Mouse (Mus musculus) erythroblast, embryonic 14.5 days (primary cell): ENCODE measurements at regions not wholly inside any gene's neighbourhood (a gene's known extent, or its start where the extent isn't known, plus 50 kb on each side); places are given as distances from the start of the nearest gene placed in this dataset.

Experiments
- H3K27me3 ChIP-seq: 2 replicates; pipeline ENCODE4 v1.6.1; 2012; ENCODE audit warnings: inconsistent platforms; ENCODE audit not compliant: control insufficient read depth
- H3K36me3 ChIP-seq: 2 replicates; pipeline ENCODE4 v1.6.1; 2012; ENCODE audit warnings: mild to moderate bottlenecking, inconsistent platforms; ENCODE audit not compliant: control insufficient read depth
- H3K4me1 ChIP-seq: 2 replicates; pipeline ENCODE4 v1.6.1; 2012; ENCODE audit warnings: inconsistent platforms; ENCODE audit not compliant: control insufficient read depth
- H3K4me3 ChIP-seq: replicated peaks from 2 replicates; pipeline ENCODE3; 2012; ENCODE audit warnings: moderate library complexity, mild to moderate bottlenecking, inconsistent platforms
- H3K9me3 ChIP-seq: 2 replicates; pipeline ENCODE4 v1.6.1; 2012; ENCODE audit warnings: low read length, inconsistent platforms, mixed read lengths; ENCODE audit not compliant: control insufficient read depth
- GATA1 ChIP-seq: IDR thresholded peaks from 2 replicates; pipeline ENCODE4 v1.6.1; 2012; ENCODE audit warnings: low read length, inconsistent platforms, mixed read lengths
- TAL1 ChIP-seq: IDR thresholded peaks from 3 replicates; pipeline ENCODE4 v1.6.1; 2012; ENCODE audit warnings: low read length, inconsistent platforms, mixed read lengths

- no peaks in the 10 kb centered on the region for H3K9me3 ChIP-seq
- H3K4me1 ChIP-seq, result no peaks in the 10 kb centered on the region
- H3K27me3 ChIP-seq, result no peaks in the 10 kb centered on the region
- no peaks in the 10 kb centered on the region for H3K36me3 ChIP-seq
- TF ChIP-seq TAL1, result no peak
- TF ChIP-seq GATA1, result no peak
- no peak overlapping the region for H3K4me3 ChIP-seq
Measured at GRCm38 (mm10) chr8:92217521-92217920, 139.9 kb upstream of the Irx5 start.

- no peaks in the 10 kb centered on the region for H3K36me3 ChIP-seq
- H3K4me3 ChIP-seq, result no peak overlapping the region
- H3K4me1 ChIP-seq, result no peaks in the 10 kb centered on the region
- no peaks in the 10 kb centered on the region for H3K27me3 ChIP-seq
- H3K9me3 ChIP-seq, result no peaks in the 10 kb centered on the region
- TF ChIP-seq GATA1, result no peak
- TF ChIP-seq TAL1, result no peak
Measured at GRCm38 (mm10) chr8:92216176-92216575, 141.2 kb upstream of the Irx5 start.

GRCm38 (mm10) chr8:92212786-92213535 is 144.5 kb upstream of the Irx5 start:
- no peak overlapping the region for H3K4me3 ChIP-seq
- H3K36me3 ChIP-seq, result no peaks in the 10 kb centered on the region
- no peaks in the 10 kb centered on the region for H3K27me3 ChIP-seq
- H3K9me3 ChIP-seq, result no peaks in the 10 kb centered on the region
- TF ChIP-seq TAL1 (no peak), GATA1 (no peak)
- H3K4me1 ChIP-seq, result no peaks in the 10 kb centered on the region

DNA sequence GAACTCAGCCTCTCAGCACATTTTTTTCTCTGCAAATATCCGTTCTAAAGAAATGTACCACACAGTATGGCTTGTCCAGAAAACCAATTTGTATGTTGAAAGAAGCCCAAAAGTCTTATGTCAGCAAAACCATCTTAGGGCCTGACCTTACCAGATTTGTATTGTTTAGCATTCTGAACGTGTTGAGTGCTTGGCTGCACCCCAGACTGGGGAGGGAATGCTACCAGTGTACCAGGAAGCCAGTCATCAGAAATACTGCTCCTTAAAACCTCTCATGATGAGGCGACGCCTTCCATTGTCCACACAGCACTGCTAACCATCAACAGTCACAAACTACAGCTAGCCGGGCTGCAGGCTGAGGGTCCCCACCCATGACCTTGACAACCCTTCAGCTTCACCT is 148.3 kb upstream of the Irx5 start:
- H3K27me3 ChIP-seq, result no peaks in the 10 kb centered on the region
- no peak overlapping the region for H3K4me3 ChIP-seq
- H3K9me3 ChIP-seq, result no peaks in the 10 kb centered on the region
- no peaks in the 10 kb centered on the region for H3K4me1 ChIP-seq
- no peaks in the 10 kb centered on the region for H3K36me3 ChIP-seq
- TF ChIP-seq GATA1, result no peak
- no peak for TF ChIP-seq TAL1

GRCm38 (mm10) chr8:92195635-92196034 is 161.8 kb upstream of the Irx5 start:
- peaks cover 3% of the 10 kb centered on the region; the same call in 1 of the 2 replicates for H3K9me3 ChIP-seq
- H3K27me3 ChIP-seq, result no peaks in the 10 kb centered on the region
- TF ChIP-seq TAL1 (no peak), GATA1 (no peak)
- no peaks in the 10 kb centered on the region for H3K4me1 ChIP-seq
- no peak overlapping the region for H3K4me3 ChIP-seq
- H3K36me3 ChIP-seq, result no peaks in the 10 kb centered on the region

- TF ChIP-seq TAL1, result no peak
- TF ChIP-seq GATA1, result no peak
- Histone ChIP-seq H3K9me3 (peaks cover 7% of the 10 kb centered on the region), H3K4me3 (no peak overlapping the region), H3K36me3 (no peaks in the 10 kb centered on the region), H3K4me1 (no peaks in the 10 kb centered on the region), H3K27me3 (no peaks in the 10 kb centered on the region)
Measured at GRCm38 (mm10) chr8:92194065-92194464, 163.4 kb upstream of the Irx5 start.

DNA sequence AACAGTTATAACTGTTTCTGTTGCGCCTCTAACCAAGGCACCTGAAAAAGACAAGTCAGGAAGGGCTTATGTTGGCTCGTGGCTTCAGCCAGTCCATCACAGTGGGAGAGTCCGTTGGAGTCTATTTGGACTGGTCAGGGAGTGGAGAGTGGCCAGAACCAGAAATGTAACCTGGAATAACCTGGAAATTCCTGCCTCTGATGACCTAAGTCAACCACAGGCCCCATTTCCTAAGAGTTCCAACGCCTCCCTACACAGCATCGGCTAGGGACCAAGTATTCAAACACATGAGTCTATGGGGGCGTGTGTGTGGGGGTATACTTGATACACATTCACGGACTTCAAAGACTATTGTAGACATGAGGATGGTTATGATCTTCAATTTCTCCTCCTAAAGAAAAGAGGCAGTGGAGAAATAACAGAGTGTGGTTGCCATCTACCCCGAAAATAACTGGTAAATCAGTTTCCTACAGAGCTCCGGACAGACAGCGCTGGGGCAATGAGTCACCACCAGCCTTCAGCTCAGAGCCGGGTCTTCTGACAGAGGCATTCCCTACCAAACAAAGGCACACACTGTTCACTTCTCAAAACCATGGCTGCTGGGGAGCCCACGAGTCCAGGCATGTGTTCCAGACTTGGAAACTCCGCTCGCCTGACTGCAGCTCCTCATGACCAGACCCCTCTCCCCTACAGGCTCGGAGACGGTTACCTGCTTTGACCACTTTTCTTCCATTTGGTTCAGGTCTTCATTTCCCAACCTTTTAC is 167.0 kb upstream of the Irx5 start:
- no peak for TF ChIP-seq GATA1
- no peak for TF ChIP-seq TAL1
- no peaks in the 10 kb centered on the region for H3K36me3 ChIP-seq
- H3K4me3 ChIP-seq, result no peak overlapping the region
- H3K4me1 ChIP-seq, result no peaks in the 10 kb centered on the region
- H3K9me3 ChIP-seq, result peaks cover 7% of the 10 kb centered on the region
- no peaks in the 10 kb centered on the region for H3K27me3 ChIP-seq

- H3K36me3 ChIP-seq, result no peaks in the 10 kb centered on the region
- H3K27me3 ChIP-seq, result no peaks in the 10 kb centered on the region
- no peak overlapping the region for H3K4me3 ChIP-seq
- no peaks in the 10 kb centered on the region for H3K4me1 ChIP-seq
- no peak for TF ChIP-seq GATA1
- TF ChIP-seq TAL1, result no peak
- peaks cover 3% of the 10 kb centered on the region; the same call in 1 of the 2 replicates for H3K9me3 ChIP-seq
Measured at GRCm38 (mm10) chr8:92183331-92183730, 174.1 kb upstream of the Irx5 start.

DNA sequence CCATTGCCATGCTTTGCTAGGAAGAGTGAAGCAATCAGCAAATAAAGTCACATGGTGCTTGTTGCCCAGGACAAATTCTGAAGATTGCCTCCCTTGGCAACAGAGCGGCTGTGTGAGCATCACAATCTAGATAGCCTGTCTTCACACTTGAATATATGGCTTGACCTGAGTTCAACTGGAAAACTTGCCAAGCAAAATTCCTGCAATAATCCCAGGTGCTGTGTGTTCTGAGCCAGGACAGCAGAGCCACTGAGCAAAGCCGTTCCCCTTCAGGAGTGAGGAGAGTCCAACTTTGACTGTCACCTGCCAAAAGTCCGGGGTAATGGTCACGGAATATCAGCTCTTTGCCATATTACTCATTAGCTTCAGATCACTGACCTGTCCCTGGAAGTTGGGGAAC is 176.8 kb upstream of the Irx5 start:
- TF ChIP-seq TAL1 (no peak), GATA1 (no peak)
- no peaks in the 10 kb centered on the region for H3K9me3 ChIP-seq
- no peaks in the 10 kb centered on the region for H3K4me1 ChIP-seq
- H3K36me3 ChIP-seq, result no peaks in the 10 kb centered on the region
- H3K27me3 ChIP-seq, result no peaks in the 10 kb centered on the region
- no peak overlapping the region for H3K4me3 ChIP-seq
